In genomic region chr14:27654670-27655069, GRCm38 (mm10) we compare ENCODE assay signal across 23 mouse cellular contexts. TPM values are rescaled to one million over a fixed set of nuclear protein-coding genes. Genes with fewer than 3 reads are reported as not detected.
DNase-seq lines count a peak whose midpoint lies in the region; ATAC-seq and TF ChIP-seq lines count a peak whose summit lies in the region.
"Had no signal": no experiment of that assay in that cellular context is flagged by ENCODE, and none has a peak within 500 bp of the region (broad histone marks: within the 10 kb centered on the region; RNA-seq: fewer than 3 reads in every experiment).

No protein-coding gene starts in this region.

- no peak for ATAC-seq in heart, embryonic 12.5 days (ENCODE audit: insufficient number of reproducible peaks, low FRiP score)
- no peak for ATAC-seq in kidney, postnatal 0 days (replicated peaks; ENCODE audit: low FRiP score, low read depth)
- ATAC-seq: forebrain, embryonic 14.5 days; hindbrain, embryonic 16.5 days had no signal

- H3K9me3 ChIP-seq in heart, embryonic 12.5 days (replicated peaks), result no peaks in the 10 kb centered on the region
- no peaks in the 10 kb centered on the region for H3K9me3 ChIP-seq in heart, embryonic 10.5 days
- H3K9me3 ChIP-seq in kidney, postnatal 0 days (replicated peaks; ENCODE audit: low read length), result no peaks in the 10 kb centered on the region
- H3K9me3 ChIP-seq: embryonic facial prominence, embryonic 15.5 days; hindbrain, embryonic 10.5 days; liver, embryonic 13.5 days; lung, embryonic 15.5 days; stomach, embryonic 15.5 days had no signal

- no peaks in the 10 kb centered on the region for H3K27me3 ChIP-seq in heart, embryonic 12.5 days (replicated peaks)
- no peaks in the 10 kb centered on the region for H3K27me3 ChIP-seq in heart, embryonic 10.5 days (ENCODE audit: insufficient read depth, poor library complexity, severe bottlenecking)
- H3K27me3 ChIP-seq in kidney, postnatal 0 days (ENCODE audit: insufficient read depth, low read length), result no peaks in the 10 kb centered on the region
- H3K27me3 ChIP-seq: embryonic facial prominence, embryonic 15.5 days; liver, embryonic 13.5 days; lung, embryonic 15.5 days; stomach, embryonic 15.5 days had no signal

- peaks cover 6% of the 10 kb centered on the region for H3K4me1 ChIP-seq in heart, embryonic 12.5 days (replicated peaks)
- H3K4me1 ChIP-seq in heart, embryonic 10.5 days, result peaks cover 9% of the 10 kb centered on the region
- no peaks in the 10 kb centered on the region for H3K4me1 ChIP-seq in kidney, postnatal 0 days (replicated peaks; ENCODE audit: insufficient read depth, low read length)
- H3K4me1 ChIP-seq: hindbrain, embryonic 10.5 days; liver, embryonic 13.5 days; lung, embryonic 15.5 days had no signal

- peak; percentile 10 for DNase-seq in embryo, embryonic 10 days (ENCODE audit: low spot score)
- DNase-seq in embryo, embryonic 11 days, result no peak
- DNase-seq in heart, embryonic 10.5 days (ENCODE audit: low spot score), result no peak
- DNase-seq in kidney, postnatal 0 days (ENCODE audit: low spot score), result peak; percentile 79
- DNase-seq in kidney, adult 18-20 months, result no peak
- DNase-seq in retina, embryonic 14.5 days (ENCODE audit: low spot score), result peak; percentile 2
- no peak for DNase-seq in retina, postnatal 1 day
- DNase-seq: adrenal gland, postnatal 10 days; cerebellum, adult 8-10 months; cerebellum, postnatal 36 days; gastrocnemius, postnatal 10 days; layer of hippocampus, adult 9-11 months; liver, embryonic 13.5 days; lung, postnatal 36 days; thymus, postnatal 36 days had no signal

- 17% methylated on average over 11 of the region's 11 CpGs for WGBS in heart, embryonic 12.5 days
- WGBS in heart, embryonic 10.5 days, result 20% methylated on average over 11 of the region's 11 CpGs
- WGBS in kidney, postnatal 0 days, result 18% methylated on average over 11 of the region's 11 CpGs

- H3K4me2 ChIP-seq in heart, embryonic 12.5 days, result peak overlapping the region; percentile 35
- no peak overlapping the region for H3K4me2 ChIP-seq in kidney, postnatal 0 days (ENCODE audit: low read length)
- H3K4me2 ChIP-seq: embryonic facial prominence, embryonic 15.5 days; liver, embryonic 13.5 days; lung, embryonic 15.5 days; stomach, embryonic 15.5 days had no signal

- H3K36me3 ChIP-seq in heart, embryonic 12.5 days, result no peaks in the 10 kb centered on the region
- no peaks in the 10 kb centered on the region for H3K36me3 ChIP-seq in heart, embryonic 10.5 days
- no peaks in the 10 kb centered on the region for H3K36me3 ChIP-seq in kidney, postnatal 0 days (ENCODE audit: insufficient read depth, low read length)
- H3K36me3 ChIP-seq: embryonic facial prominence, embryonic 15.5 days; liver, embryonic 13.5 days; lung, embryonic 15.5 days; stomach, embryonic 15.5 days had no signal

- H3K4me3 ChIP-seq in heart, embryonic 12.5 days, result no peak overlapping the region
- H3K4me3 ChIP-seq in heart, embryonic 10.5 days, result no peak overlapping the region
- no peak overlapping the region for H3K4me3 ChIP-seq in kidney, postnatal 0 days (replicated peaks; ENCODE audit: low read depth, low read length)
- H3K4me3 ChIP-seq: embryonic facial prominence, embryonic 15.5 days; hindbrain, embryonic 10.5 days; left cerebral cortex, adult 2 months; liver, embryonic 13.5 days; lung, embryonic 15.5 days; stomach, embryonic 15.5 days had no signal

- no peak overlapping the region for H3K27ac ChIP-seq in heart, embryonic 12.5 days (ENCODE audit: poor library complexity, severe bottlenecking)
- H3K27ac ChIP-seq in heart, embryonic 10.5 days, result no peak overlapping the region
- H3K27ac ChIP-seq in kidney, postnatal 0 days, result no peak overlapping the region
- H3K27ac ChIP-seq: embryonic facial prominence, embryonic 15.5 days; hindbrain, embryonic 10.5 days; left cerebral cortex, adult 2 months; liver, embryonic 13.5 days; lung, embryonic 15.5 days; stomach, embryonic 15.5 days had no signal

- no peak for TF ChIP-seq CTCF in kidney, postnatal 0 days (IDR thresholded peaks at IDR 0.05; ENCODE audit: low read depth)

- no peak overlapping the region for H3K9ac ChIP-seq in heart, embryonic 12.5 days
- H3K9ac ChIP-seq in kidney, postnatal 0 days (ENCODE audit: low read depth, low read length), result no peak overlapping the region
- H3K9ac ChIP-seq: embryonic facial prominence, embryonic 15.5 days; liver, embryonic 13.5 days; lung, embryonic 15.5 days; stomach, embryonic 15.5 days had no signal

RNA-seq across cellular contexts. Expression of gene Erc2, which starts 32.4 kb away (rescaled TPM):
- polyA plus RNA-seq in heart, embryonic 12.5 days (2016; fragmentation: Nextera tagmentation; extraction: Ambion mirVana), result 3.9 and 4.3 TPM in 2 replicates
- 4.8 and 6.2 TPM in 2 replicates for polyA plus RNA-seq in heart, embryonic 10.5 days (2016; fragmentation: Nextera tagmentation; extraction: Ambion mirVana)
- polyA plus RNA-seq in kidney, postnatal 0 days (2015; fragmentation: Nextera tagmentation; extraction: Ambion mirVana), result 5.4 and 6.8 TPM in 2 replicates

Comparison
In these comparisons a context has a peak if more than half of its experiments do, and no peak if none do; other contexts are left out.
1. DNase-seq: peak in embryo, embryonic 10 days (single experiment), kidney, postnatal 0 days (single experiment) and retina, embryonic 14.5 days (single experiment); none in embryo, embryonic 11 days (single experiment), heart, embryonic 10.5 days (single experiment), kidney, adult 18-20 months (single experiment) and retina, postnatal 1 day (single experiment).